Mouse (Mus musculus) brown adipose tissue, adult 24 weeks (tissue): ENCODE results near the gene Pibf1. TPM values are rescaled to one million over a fixed set of nuclear protein-coding genes. Genes with fewer than 3 reads are reported as not detected.
A peak's percentile ranks its signal among the peaks of the same experiment; 100 is the strongest.

Experiments
- H3K27ac ChIP-seq: fragments of 200-500 bp; replicated peaks from 2 replicates; pipeline ENCODE4 v1.5.1; 2012; ENCODE audit warnings: low read depth, mild to moderate bottlenecking, low read length
- H3K4me1 ChIP-seq: fragments of 200-500 bp; 2 replicates; pipeline ENCODE4 v1.6.1; 2012; ENCODE audit warnings: low read length, mixed read lengths; ENCODE audit not compliant: control insufficient read depth, insufficient read depth, insufficient read length
- H3K4me3 ChIP-seq: fragments of 200-500 bp; 2 replicates; pipeline ENCODE4 v1.5.1; 2012; ENCODE audit warnings: low read depth, mild to moderate bottlenecking, low read length, moderate library complexity; ENCODE audit not compliant: insufficient read depth
- polyA plus RNA-seq: library from polyadenylated mRNA; stranded (reverse); fragments of >200 nt; gene quantifications from 2 replicates; pipeline ENCODE4 v1.2.4, GENCODE M21; 2012; ENCODE audit not compliant: missing spikeins, insufficient read depth, insufficient read length

Pibf1 gene
- polyA plus RNA-seq: 5.1 and 5.6 TPM in 2 replicates

- Histone ChIP-seq H3K27ac (peak within 1 kb of the TSS; percentile 35; the same call in 1 of the 2 replicates), H3K4me3 (peak within 1 kb of the TSS; percentile 95), H3K4me1 (no peaks in the 10 kb centered on the region)
Observed at GRCm38 (mm10) chr14:99099267-99099966, at the start of gene Pibf1, which contains the start of gene Dis3. Gene Pibf1, plus strand, starts transcription at chr14:99099424. Gene Dis3, minus strand, starts transcription at chr14:99099770.

- no peak overlapping the region for H3K27ac ChIP-seq
- no peaks in the 10 kb centered on the region for H3K4me1 ChIP-seq
- H3K4me3 ChIP-seq: no peak overlapping the region
Observed at GRCm38 (mm10) chr14:99058959-99059586, 40.2 kb upstream of the Pibf1 start.

GRCm38 (mm10) chr14:99060616-99061015 lies 38.6 kb upstream of the Pibf1 start:
- Histone ChIP-seq H3K4me3 (no peak overlapping the region), H3K4me1 (no peaks in the 10 kb centered on the region), H3K27ac (no peak overlapping the region)

- Histone ChIP-seq H3K4me1 (no peaks in the 10 kb centered on the region), H3K27ac (no peak overlapping the region), H3K4me3 (no peak overlapping the region)
Observed at GRCm38 (mm10) chr14:99063091-99063490, 36.1 kb upstream of the Pibf1 start.

- H3K4me1 ChIP-seq: no peaks in the 10 kb centered on the region
- no peak overlapping the region for H3K27ac ChIP-seq
- H3K4me3 ChIP-seq: no peak overlapping the region
Observed at GRCm38 (mm10) chr14:99071146-99071545, 28.1 kb upstream of the Pibf1 start.

GRCm38 (mm10) chr14:99088947-99089346 lies 10.3 kb upstream of the Pibf1 start:
- Histone ChIP-seq H3K4me3 (no peak overlapping the region), H3K27ac (no peak overlapping the region), H3K4me1 (no peaks in the 10 kb centered on the region)

- Histone ChIP-seq H3K27ac (peak overlapping the region; percentile 35; the same call in 1 of the 2 replicates), H3K4me1 (no peaks in the 10 kb centered on the region), H3K4me3 (peak overlapping the region; percentile 95)
Observed at GRCm38 (mm10) chr14:99099967-99100587, 853 bp downstream of the Pibf1 start.

GRCm38 (mm10) chr14:99103050-99103449 lies 3.8 kb downstream of the Pibf1 start:
- H3K27ac ChIP-seq: no peak overlapping the region
- no peaks in the 10 kb centered on the region for H3K4me1 ChIP-seq
- no peak overlapping the region for H3K4me3 ChIP-seq

GRCm38 (mm10) chr14:99104542-99105123 lies 5.4 kb downstream of the Pibf1 start:
- H3K4me1 ChIP-seq: no peaks in the 10 kb centered on the region
- no peak overlapping the region for H3K27ac ChIP-seq
- H3K4me3 ChIP-seq: no peak overlapping the region

GRCm38 (mm10) chr14:99106671-99107070 lies 7.4 kb downstream of the Pibf1 start:
- Histone ChIP-seq H3K4me1 (no peaks in the 10 kb centered on the region), H3K4me3 (no peak overlapping the region), H3K27ac (no peak overlapping the region)

GRCm38 (mm10) chr14:99107631-99108187 lies 8.5 kb downstream of the Pibf1 start:
- no peak overlapping the region for H3K4me3 ChIP-seq
- no peaks in the 10 kb centered on the region for H3K4me1 ChIP-seq
- no peak overlapping the region for H3K27ac ChIP-seq

- H3K4me3 ChIP-seq: no peak overlapping the region
- no peaks in the 10 kb centered on the region for H3K4me1 ChIP-seq
- no peak overlapping the region for H3K27ac ChIP-seq
Observed at GRCm38 (mm10) chr14:99108762-99109161, 9.5 kb downstream of the Pibf1 start.

- H3K27ac ChIP-seq: no peak overlapping the region
Observed at GRCm38 (mm10) chr14:99117576-99117975, 18.4 kb downstream of the Pibf1 start.

GRCm38 (mm10) chr14:99121584-99122339 lies 22.5 kb downstream of the Pibf1 start:
- no peaks in the 10 kb centered on the region for H3K4me1 ChIP-seq
- no peak overlapping the region for H3K4me3 ChIP-seq
- H3K27ac ChIP-seq: no peak overlapping the region

More at GRCm38 (mm10) chr14:99117576-99117975, 18.4 kb downstream of the Pibf1 start:
- H3K4me1 ChIP-seq: no peaks in the 10 kb centered on the region
- no peak overlapping the region for H3K4me3 ChIP-seq
